Mouse (Mus musculus): ENCODE measurements around the gene Trpv2.

DNA sequence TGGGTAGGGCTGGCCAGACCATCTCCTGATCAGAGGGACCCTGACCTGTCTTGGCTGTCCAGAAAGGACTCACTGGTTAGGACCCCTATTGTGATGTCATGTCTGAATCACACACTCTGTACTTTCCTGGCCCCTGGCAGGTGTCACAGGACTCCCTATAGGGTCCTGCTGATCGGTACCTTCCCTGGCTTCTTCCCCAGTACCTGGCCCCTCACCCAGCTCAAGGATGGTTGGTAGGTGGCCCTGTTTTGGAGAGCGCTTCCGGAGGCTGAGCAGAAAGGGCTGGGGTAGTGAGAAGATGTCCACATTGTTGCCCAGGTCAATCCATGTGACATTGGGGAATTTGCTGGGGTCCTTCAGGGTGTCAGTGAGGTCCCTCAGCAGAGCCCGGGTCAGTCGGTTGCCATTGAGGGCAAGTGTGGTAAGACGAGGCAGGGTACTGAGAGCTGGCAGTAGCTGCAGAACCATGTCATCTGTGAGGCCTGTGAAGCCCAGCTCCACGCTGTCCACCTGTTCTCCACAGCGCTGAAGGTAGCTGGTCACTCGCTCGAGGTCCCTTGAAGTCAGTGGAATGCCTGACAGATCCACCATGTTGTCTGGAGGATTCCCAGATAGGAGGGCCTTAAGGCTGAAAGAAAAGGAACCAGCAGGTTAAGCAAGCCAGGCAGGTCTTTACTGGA, 31.5 kb downstream of the Trpv2 start:
- TF ChIP-seq POLR2A (IDR thresholded peaks at IDR 0.05; ENCODE audit: borderline replicate concordance, insufficient read depth, low read length) (no peak), CTCF (IDR thresholded peaks at IDR 0.05; ENCODE audit: borderline replicate concordance, insufficient read depth, low read depth, low read length) (no peak)

Data from cerebellum, adult 2 months (tissue).